Mouse (Mus musculus) heart, adult 2 months (tissue): ENCODE data around the gene Ibtk.

Experiments
- EP300 ChIP-seq: fragments of 200-500 bp; IDR thresholded peaks from 2 replicates; pipeline ENCODE4 v1.6.1; 2011; ENCODE audit warnings: low read depth, low read length, control low read depth; ENCODE audit not compliant: insufficient read depth
- POLR2A ChIP-seq: fragments of 200-500 bp; IDR thresholded peaks from 2 replicates; pipeline ENCODE4 v1.6.1; 2011; ENCODE audit warnings: mild to moderate bottlenecking, low read depth, low read length, control low read depth; ENCODE audit not compliant: insufficient read depth

- no peak for TF ChIP-seq POLR2A
- TF ChIP-seq EP300 = no peak
Observed at GRCm38 (mm10) chr9:85663810-85664209, 85.3 kb downstream of the Ibtk start.
